Mouse (Mus musculus): ENCODE measurements at regions not wholly inside any gene's neighbourhood (a gene's known extent, or its start where the extent isn't known, plus 50 kb on each side); places are given as distances from the start of the nearest gene placed in this dataset.

- TF ChIP-seq CTCF (IDR thresholded peaks at IDR 0.05; ENCODE audit: low read depth) = no peak
- Histone ChIP-seq H3K9ac (ENCODE audit: low read depth, low read length) (no peak overlapping the region), H3K9me3 (ENCODE audit: control insufficient read depth) (no peaks in the 10 kb centered on the region), H3K27ac (ENCODE audit: low read depth, low read length) (no peak overlapping the region), H3K4me3 (ENCODE audit: low read depth, low read length) (no peak overlapping the region), H3K4me2 (replicated peaks; ENCODE audit: low read depth) (no peak overlapping the region), H3K36me3 (ENCODE audit: control insufficient read depth, insufficient read depth) (no peaks in the 10 kb centered on the region), H3K4me1 (replicated peaks; ENCODE audit: control insufficient read depth, insufficient read depth, low read length) (no peaks in the 10 kb centered on the region), H3K27me3 (replicated peaks; ENCODE audit: control insufficient read depth, insufficient read depth, low read length) (no peaks in the 10 kb centered on the region)
- 82% methylated on average over 4 of the region's 4 CpGs for WGBS
- ATAC-seq = no peak
Observed at GRCm38 (mm10) chr12:26891190-26891589, 422.2 kb downstream of the Cmpk2 start.

- no peak for TF ChIP-seq CTCF (IDR thresholded peaks at IDR 0.05; ENCODE audit: low read depth)
- no peaks in the 10 kb centered on the region for H3K27me3 ChIP-seq (replicated peaks; ENCODE audit: control insufficient read depth, insufficient read depth, low read length)
- H3K4me3 ChIP-seq (ENCODE audit: low read depth, low read length) = no peak overlapping the region
- no peak overlapping the region for H3K9ac ChIP-seq (ENCODE audit: low read depth, low read length)
- no peaks in the 10 kb centered on the region for H3K4me1 ChIP-seq (replicated peaks; ENCODE audit: control insufficient read depth, insufficient read depth, low read length)
- ATAC-seq = no peak
- no peaks in the 10 kb centered on the region for H3K9me3 ChIP-seq (ENCODE audit: control insufficient read depth)
- H3K4me2 ChIP-seq (replicated peaks; ENCODE audit: low read depth) = no peak overlapping the region
- WGBS = 72% methylated on average over 7 of the region's 7 CpGs
- no peaks in the 10 kb centered on the region for H3K36me3 ChIP-seq (ENCODE audit: control insufficient read depth, insufficient read depth)
- no peak overlapping the region for H3K27ac ChIP-seq (ENCODE audit: low read depth, low read length)
Observed at GRCm38 (mm10) chr12:26886635-26887014, 417.6 kb downstream of the Cmpk2 start.

- no peak overlapping the region for H3K4me3 ChIP-seq (ENCODE audit: low read depth, low read length)
- H3K36me3 ChIP-seq (ENCODE audit: control insufficient read depth, insufficient read depth) = no peaks in the 10 kb centered on the region
- no peak for TF ChIP-seq CTCF (IDR thresholded peaks at IDR 0.05; ENCODE audit: low read depth)
- no peak overlapping the region for H3K27ac ChIP-seq (ENCODE audit: low read depth, low read length)
- no peak overlapping the region for H3K4me2 ChIP-seq (replicated peaks; ENCODE audit: low read depth)
- ATAC-seq = no peak
- no peaks in the 10 kb centered on the region for H3K27me3 ChIP-seq (replicated peaks; ENCODE audit: control insufficient read depth, insufficient read depth, low read length)
- no peak overlapping the region for H3K9ac ChIP-seq (ENCODE audit: low read depth, low read length)
- 62% methylated on average over 12 of the region's 12 CpGs for WGBS
- no peaks in the 10 kb centered on the region for H3K4me1 ChIP-seq (replicated peaks; ENCODE audit: control insufficient read depth, insufficient read depth, low read length)
- no peaks in the 10 kb centered on the region for H3K9me3 ChIP-seq (ENCODE audit: control insufficient read depth)
Observed at GRCm38 (mm10) chr12:26885831-26886634, 417.0 kb downstream of the Cmpk2 start.

- no peak for TF ChIP-seq CTCF (IDR thresholded peaks at IDR 0.05; ENCODE audit: low read depth)
Observed at GRCm38 (mm10) chr12:26885083-26885482, 416.1 kb downstream of the Cmpk2 start.

GRCm38 (mm10) chr12:26884156-26884555 lies 415.2 kb downstream of the Cmpk2 start:
- no peak overlapping the region for H3K4me2 ChIP-seq (replicated peaks; ENCODE audit: low read depth)

More at GRCm38 (mm10) chr12:26885083-26885482, 416.1 kb downstream of the Cmpk2 start:
- Histone ChIP-seq H3K4me3 (ENCODE audit: low read depth, low read length) (no peak overlapping the region), H3K9me3 (ENCODE audit: control insufficient read depth) (no peaks in the 10 kb centered on the region), H3K9ac (ENCODE audit: low read depth, low read length) (no peak overlapping the region), H3K4me1 (replicated peaks; ENCODE audit: control insufficient read depth, insufficient read depth, low read length) (no peaks in the 10 kb centered on the region), H3K36me3 (ENCODE audit: control insufficient read depth, insufficient read depth) (no peaks in the 10 kb centered on the region), H3K27ac (ENCODE audit: low read depth, low read length) (no peak overlapping the region), H3K4me2 (replicated peaks; ENCODE audit: low read depth) (no peak overlapping the region), H3K27me3 (replicated peaks; ENCODE audit: control insufficient read depth, insufficient read depth, low read length) (no peaks in the 10 kb centered on the region)
- 91% methylated on average over 3 of the region's 3 CpGs for WGBS
- no peak for ATAC-seq

GRCm38 (mm10) chr12:26877691-26878121 lies 408.7 kb downstream of the Cmpk2 start:
- 67% methylated on average over 2 of the region's 2 CpGs for WGBS
- no peak overlapping the region for H3K4me2 ChIP-seq (replicated peaks; ENCODE audit: low read depth)
- H3K9me3 ChIP-seq (ENCODE audit: control insufficient read depth) = no peaks in the 10 kb centered on the region
- no peaks in the 10 kb centered on the region for H3K4me1 ChIP-seq (replicated peaks; ENCODE audit: control insufficient read depth, insufficient read depth, low read length)
- TF ChIP-seq CTCF (IDR thresholded peaks at IDR 0.05; ENCODE audit: low read depth) = no peak
- no peak overlapping the region for H3K27ac ChIP-seq (ENCODE audit: low read depth, low read length)
- no peaks in the 10 kb centered on the region for H3K36me3 ChIP-seq (ENCODE audit: control insufficient read depth, insufficient read depth)
- no peak overlapping the region for H3K9ac ChIP-seq (ENCODE audit: low read depth, low read length)
- H3K4me3 ChIP-seq (ENCODE audit: low read depth, low read length) = no peak overlapping the region
- no peak for ATAC-seq
- H3K27me3 ChIP-seq (replicated peaks; ENCODE audit: control insufficient read depth, insufficient read depth, low read length) = no peaks in the 10 kb centered on the region

More at GRCm38 (mm10) chr12:26884156-26884555, 415.2 kb downstream of the Cmpk2 start:
- TF ChIP-seq CTCF (IDR thresholded peaks at IDR 0.05; ENCODE audit: low read depth) = no peak
- H3K9ac ChIP-seq (ENCODE audit: low read depth, low read length) = no peak overlapping the region
- H3K27ac ChIP-seq (ENCODE audit: low read depth, low read length) = no peak overlapping the region
- H3K27me3 ChIP-seq (replicated peaks; ENCODE audit: control insufficient read depth, insufficient read depth, low read length) = no peaks in the 10 kb centered on the region
- no peaks in the 10 kb centered on the region for H3K4me1 ChIP-seq (replicated peaks; ENCODE audit: control insufficient read depth, insufficient read depth, low read length)
- H3K36me3 ChIP-seq (ENCODE audit: control insufficient read depth, insufficient read depth) = no peaks in the 10 kb centered on the region
- H3K9me3 ChIP-seq (ENCODE audit: control insufficient read depth) = no peaks in the 10 kb centered on the region
- WGBS = 44% methylated on average over 5 of the region's 5 CpGs
- ATAC-seq = no peak
- H3K4me3 ChIP-seq (ENCODE audit: low read depth, low read length) = no peak overlapping the region

Data from intestine, postnatal 0 days (tissue).